Mouse (Mus musculus): Measurements from ENCODE around the gene Gm21317. TPM values are rescaled to one million over a fixed set of nuclear protein-coding genes. Genes with fewer than 3 reads are reported as not detected.

The Gm21317 gene
- not detected for total RNA-seq (2023)

DNA sequence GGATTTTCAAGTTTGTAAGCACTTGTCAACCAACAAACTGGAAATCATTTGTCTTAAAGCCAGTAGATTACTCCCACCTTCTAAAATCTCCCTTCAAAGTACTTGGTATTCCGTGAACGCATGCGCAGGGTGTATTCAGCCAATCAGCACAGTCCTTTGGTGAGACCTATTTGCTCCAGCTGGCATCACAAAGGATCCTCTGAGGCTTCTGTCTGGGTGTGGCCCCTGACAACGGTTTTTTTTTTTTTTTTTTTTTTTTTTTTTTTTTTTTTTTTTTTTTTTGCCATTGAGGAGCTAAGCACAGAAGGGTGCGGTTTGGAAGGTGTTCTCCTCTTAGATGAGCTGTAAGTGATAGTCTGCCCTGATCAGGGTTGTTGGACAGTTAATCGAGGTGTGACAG, at the start of gene Gm21317:
Gene Gm21317, plus strand, starts transcription at position 301 of the 400 bp plus-strand sequence.

All from CD8-positive naive resting alpha-beta T cell, adult 57 days (primary cell).